Mouse (Mus musculus) heart, adult 2 months (tissue): ENCODE data around the gene Slc48a1. TPM values are rescaled to one million over a fixed set of nuclear protein-coding genes. Genes with fewer than 3 reads are reported as not detected.
A peak's percentile ranks its signal among the peaks of the same experiment; 100 is the strongest.

Source experiments
- DNase-seq, 2 experiments: peaks; one replicate each; pipeline ENCODE4 v3.0.0; 2021
- H3K27ac ChIP-seq: fragments of 200-600 bp; 2 replicates; pipeline ENCODE4 v1.8.1; 2022
- H3K27me3 ChIP-seq: fragments of 200-500 bp; 2 replicates; pipeline ENCODE4 v1.6.1; 2012; ENCODE audit warnings: mild to moderate bottlenecking, low read length, inconsistent platforms, mixed read lengths; ENCODE audit not compliant: control insufficient read depth, insufficient read depth
- H3K36me3 ChIP-seq: fragments of 200-500 bp; 2 replicates; pipeline ENCODE4 v1.6.1; 2012; ENCODE audit warnings: low read length, inconsistent platforms; ENCODE audit not compliant: control insufficient read depth, insufficient read depth
- H3K4me1 ChIP-seq: fragments of 200-500 bp; 2 replicates; pipeline ENCODE4 v1.6.1; 2011; ENCODE audit warnings: low read length; ENCODE audit not compliant: control insufficient read depth, insufficient read depth
- H3K4me3 ChIP-seq: fragments of 200-600 bp; 2 replicates; pipeline ENCODE4 v1.8.1; 2022
- H3K79me2 ChIP-seq: fragments of 200-500 bp; replicated peaks from 2 replicates; pipeline ENCODE4 v1.6.1; 2012; ENCODE audit warnings: mild to moderate bottlenecking, inconsistent platforms, low read length, moderate library complexity, mixed read lengths; ENCODE audit not compliant: control insufficient read depth, insufficient read depth
- H3K9ac ChIP-seq: fragments of 200-500 bp; 2 replicates; pipeline ENCODE4 v1.6.1; 2012; ENCODE audit warnings: low read depth, mild to moderate bottlenecking, control low read depth, inconsistent platforms, low read length, mixed read lengths
- CTCF ChIP-seq: fragments of 200-600 bp; IDR thresholded peaks from 2 replicates; pipeline ENCODE4 v1.8.1; 2022; ENCODE audit warnings: antibody characterized with exemption, mild to moderate bottlenecking, moderate library complexity
- EP300 ChIP-seq: fragments of 200-500 bp; IDR thresholded peaks from 2 replicates; pipeline ENCODE4 v1.6.1; 2011; ENCODE audit warnings: low read depth, low read length, control low read depth; ENCODE audit not compliant: insufficient read depth
- POLR2A ChIP-seq: fragments of 200-500 bp; IDR thresholded peaks from 2 replicates; pipeline ENCODE4 v1.6.1; 2011; ENCODE audit warnings: mild to moderate bottlenecking, low read depth, low read length, control low read depth; ENCODE audit not compliant: insufficient read depth
- WGBS: fragments of 180-500 bp; shearing (Covaris S2); methylation state at CpG from one replicate; pipeline ENCODE4 v1.1.7; 2018; 5-methylcytosine and 5-hydroxymethylcytosine counted together
- intact Hi-C: fragments of 180-260 bp; cut with DNase I; formaldehyde crosslinking; loops from one replicate; pipeline ENCODE4 v1.15.1; 2025
- polyA plus RNA-seq: library from polyadenylated mRNA; depleted of rRNA; stranded (reverse); fragments of >200 nt; gene quantifications from 2 replicates; pipeline ENCODE4 v1.2.3, GENCODE M21; 2012
- total RNA-seq, 2 experiments: library from RNA; stranded (reverse); gene quantifications; 2 replicates each; pipeline ENCODE4 v1.2.3; 2021

Gene Slc48a1
- total and polyA plus RNA-seq, 3 experiments: 72.7 to 85.3 (median 73.0) TPM

GRCm38 (mm10) chr15:97788821-97789220 lies 10.5 kb downstream of the Slc48a1 start:
- H3K4me1 ChIP-seq: peaks cover 26% of the 10 kb centered on the region
- H3K4me3 ChIP-seq: no peak overlapping the region
- H3K27me3 ChIP-seq: no peaks in the 10 kb centered on the region
- H3K9ac ChIP-seq: no peak overlapping the region
- peak; percentile 49 to 56 for DNase-seq
- no peak for TF ChIP-seq EP300
- TF ChIP-seq POLR2A: no peak
- TF ChIP-seq CTCF: no peak
- H3K27ac ChIP-seq: peak overlapping the region; percentile 58; the same call in 1 of the 2 replicates
- H3K79me2 ChIP-seq: no peaks in the 10 kb centered on the region
- no peaks in the 10 kb centered on the region for H3K36me3 ChIP-seq
- WGBS: 21% methylated on average over 6 of the region's 6 CpGs
- intact Hi-C loops: loop anchor here (5.0 kb wide), 1 partner anchor 173 kb away; the partner anchor contains the start of gene Tmem106c

- H3K4me3 ChIP-seq: no peak overlapping the region
- peaks cover 25% of the 10 kb centered on the region for H3K4me1 ChIP-seq
- peak overlapping the region; percentile 58; the same call in 1 of the 2 replicates for H3K27ac ChIP-seq
- peak; percentile 34; the same call in 1 of the 2 replicates for TF ChIP-seq POLR2A
- peak; percentile 95; the same call in 1 of the 2 replicates for TF ChIP-seq CTCF
- 0 out of 2 replicates have a peak, but pooled peaks have one; percentile 60 for TF ChIP-seq EP300
- intact Hi-C loops: loop anchor here (2.0 to 5.0 kb wide), 2 partner anchors 17 to 172 kb away; partner anchors contain the start of gene Tmem106c
- peak; percentile 61 to 74 for DNase-seq
- WGBS: 46% methylated on average over 20 of the region's 20 CpGs
- H3K79me2 ChIP-seq: no peaks in the 10 kb centered on the region
- H3K9ac ChIP-seq: no peak overlapping the region
- no peaks in the 10 kb centered on the region for H3K36me3 ChIP-seq
- H3K27me3 ChIP-seq: no peaks in the 10 kb centered on the region
Measured at GRCm38 (mm10) chr15:97789761-97790505, 11.6 kb downstream of the Slc48a1 start.

GRCm38 (mm10) chr15:97791126-97791700 lies 12.9 kb downstream of the Slc48a1 start:
- Histone ChIP-seq H3K27me3 (no peaks in the 10 kb centered on the region), H3K36me3 (no peaks in the 10 kb centered on the region), H3K9ac (no peak overlapping the region), H3K4me3 (no peak overlapping the region), H3K27ac (no peak overlapping the region), H3K79me2 (no peaks in the 10 kb centered on the region), H3K4me1 (peaks cover 19% of the 10 kb centered on the region)
- TF ChIP-seq EP300 (no peak), POLR2A (no peak), CTCF (no peak)
- intact Hi-C loops: loop anchor here (2.0 kb wide), 1 partner anchor 16 kb away; no protein-coding TSS in a partner anchor
- peak in 1 of 2 experiments; percentile 41 for DNase-seq
- 53% methylated on average over 11 of the region's 11 CpGs for WGBS

DNA sequence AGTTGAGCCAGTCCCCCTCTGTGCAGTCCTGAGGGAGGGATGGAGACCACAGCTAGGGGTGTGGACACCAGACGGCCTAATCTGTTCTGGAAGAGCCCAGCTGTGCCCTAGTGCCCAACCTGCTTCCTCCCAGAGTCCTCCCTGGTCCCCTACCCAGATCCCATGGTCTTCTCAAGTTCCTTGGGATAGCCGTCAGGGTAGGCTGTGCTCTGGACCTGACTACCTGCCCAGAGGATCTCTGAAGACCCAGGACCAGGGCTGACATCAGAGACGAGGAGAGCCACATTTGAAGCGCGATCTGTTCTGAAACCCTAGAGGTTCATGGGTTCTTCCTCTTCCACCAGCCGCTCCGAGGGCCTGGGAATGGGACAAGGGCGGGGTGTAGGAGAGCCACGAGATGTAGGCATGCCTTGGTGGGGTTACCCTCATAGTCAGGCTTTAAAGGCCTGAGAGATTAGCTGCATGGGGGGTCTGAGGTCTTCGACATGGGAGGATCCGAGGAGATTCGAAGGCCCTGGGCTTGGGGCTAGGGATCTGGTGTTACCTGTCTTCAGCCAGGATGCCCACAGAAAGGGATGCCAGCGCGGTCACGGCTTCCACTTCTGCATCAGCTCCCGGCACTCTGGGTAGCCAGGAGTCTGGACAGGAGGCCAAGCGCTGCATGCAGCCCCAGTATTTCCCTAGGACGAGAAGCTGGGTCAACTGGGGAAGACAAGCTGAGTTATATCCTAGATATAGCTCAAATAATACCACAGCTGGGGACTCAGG lies 15.2 kb downstream of the Slc48a1 start:
- TF ChIP-seq EP300 (no peak), CTCF (no peak), POLR2A (no peak)
- Histone ChIP-seq H3K36me3 (no peaks in the 10 kb centered on the region), H3K27ac (no peak overlapping the region), H3K4me3 (no peak overlapping the region), H3K9ac (no peak overlapping the region), H3K79me2 (no peaks in the 10 kb centered on the region), H3K27me3 (no peaks in the 10 kb centered on the region), H3K4me1 (peaks cover 7% of the 10 kb centered on the region)
- intact Hi-C loops: no loop called here
- DNase-seq: no peak
- 91% methylated on average over 18 of the region's 18 CpGs for WGBS

DNA sequence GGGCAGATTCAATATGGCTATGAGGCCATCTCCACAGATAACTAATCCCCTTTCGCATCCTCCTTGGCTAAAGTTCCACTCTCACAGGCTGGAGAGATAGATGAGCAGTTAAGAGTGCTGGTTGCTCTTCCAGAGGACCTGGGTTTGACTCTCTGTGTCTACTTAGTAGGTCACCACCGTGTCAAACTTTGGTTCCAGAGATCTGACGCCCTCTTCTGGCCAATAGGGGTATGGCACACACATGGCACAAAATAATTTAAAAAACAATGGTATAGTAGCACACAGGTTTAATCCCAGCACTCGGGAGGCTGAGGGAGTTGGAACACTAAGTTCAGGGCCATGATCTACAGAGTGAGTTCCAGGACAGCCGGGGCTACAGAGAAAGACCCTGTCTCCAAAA lies 15.9 kb downstream of the Slc48a1 start:
- TF ChIP-seq POLR2A: no peak
- TF ChIP-seq CTCF: peak; percentile 65
- intact Hi-C loops: no loop called here
- no peaks in the 10 kb centered on the region for H3K27me3 ChIP-seq
- no peak overlapping the region for H3K9ac ChIP-seq
- no peak overlapping the region for H3K27ac ChIP-seq
- WGBS: 72% methylated on average over 5 of the region's 5 CpGs
- H3K4me1 ChIP-seq: peaks cover 4% of the 10 kb centered on the region
- H3K79me2 ChIP-seq: no peaks in the 10 kb centered on the region
- H3K4me3 ChIP-seq: no peak overlapping the region
- DNase-seq: no peak
- no peaks in the 10 kb centered on the region for H3K36me3 ChIP-seq
